Mouse (Mus musculus) lung, adult 2 months (tissue): Measurements from ENCODE around the gene Esrrb.

Source experiments
- CTCF ChIP-seq: fragments of 200-500 bp; IDR thresholded peaks from 2 replicates; pipeline ENCODE4 v1.5.1; 2011; ENCODE audit warnings: mild to moderate bottlenecking, low read length, control low read depth; ENCODE audit not compliant: insufficient read depth
- POLR2A ChIP-seq: fragments of 200-500 bp; IDR thresholded peaks from 2 replicates; pipeline ENCODE4 v1.6.1; 2011; ENCODE audit warnings: low read depth, mild to moderate bottlenecking, control low read depth, low read length, borderline replicate concordance; ENCODE audit errors: extremely low read depth

DNA sequence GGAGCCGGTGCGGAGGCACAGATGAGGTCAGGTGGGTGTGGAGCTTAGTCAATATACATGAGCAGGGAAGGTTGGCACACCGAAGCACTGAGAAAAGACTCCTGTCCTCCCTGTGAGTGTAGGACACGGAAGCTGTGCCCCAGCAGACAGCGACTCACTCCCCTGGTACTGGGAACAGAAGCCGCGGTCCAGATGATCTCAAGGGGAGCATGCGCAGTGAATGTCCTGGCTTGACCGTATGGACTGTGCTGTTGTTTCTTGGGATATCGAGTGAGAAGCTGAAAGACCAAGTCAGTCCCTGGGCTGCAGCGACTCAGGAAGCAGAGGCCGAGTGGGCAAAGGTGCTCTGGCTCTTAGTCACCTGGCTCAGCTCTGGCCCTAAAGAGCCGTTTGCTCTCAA is 74.7 kb downstream of the Esrrb start:
- no peak for TF ChIP-seq POLR2A
- no peak for TF ChIP-seq CTCF
